Mouse (Mus musculus): ENCODE measurements around the gene Spatc1l. TPM values are rescaled to one million over a fixed set of nuclear protein-coding genes. Genes with fewer than 3 reads are reported as not detected.

Spatc1l gene
- total RNA-seq, 2 experiments from 2014 or later: 0.32 TPM; not detected in 1

- no peak for DNase-seq (ENCODE audit: low spot score in 2 of 2)
Measured at GRCm38 (mm10) chr10:76590197-76590596, 28.1 kb downstream of the Spatc1l start.

- no peak for DNase-seq (ENCODE audit: low spot score in 2 of 2)
Measured at GRCm38 (mm10) chr10:76596338-76596737, 34.3 kb downstream of the Spatc1l start.

- DNase-seq (ENCODE audit: low spot score in 2 of 2): no peak
Measured at GRCm38 (mm10) chr10:76602690-76603089, 40.6 kb downstream of the Spatc1l start.

GRCm38 (mm10) chr10:76612473-76612872 is 50.4 kb downstream of the Spatc1l start:
- no peak for DNase-seq (ENCODE audit: low spot score in 2 of 2)

Other genes with a start within 250 kb of the Spatc1l start
- gene Dip2a, start 217.0 kb upstream of the Spatc1l start, total RNA-seq (2021): 10 to 100 TPM; 22.1 to 23.7 TPM
- 1 to 10 TPM in 1 of 2 experiments, not detected in 1; 3.5 TPM for gene AC141477.1, start 121.8 kb upstream of the Spatc1l start, total RNA-seq (2021)
- gene Pcnt, start 119.5 kb upstream of the Spatc1l start, total RNA-seq (2021): 10 to 100 TPM; 11.9 to 13.4 TPM
- gene 2610028H24Rik, start 113.2 kb upstream of the Spatc1l start, total RNA-seq (2021): not detected
- 10 to 100 TPM; 23.0 to 27.5 TPM for gene Mcm3ap, start 93.3 kb upstream of the Spatc1l start, total RNA-seq (2021)
- 1 to 10 TPM; 2.4 to 2.5 TPM for gene Ybey, start 93.2 kb upstream of the Spatc1l start, total RNA-seq (2021)
- 10 to 100 TPM; 45.1 to 73.1 TPM for gene Lss, start 30.7 kb upstream of the Spatc1l start, total RNA-seq (2021)
- not detected for gene Ftcd, start 13.4 kb downstream of the Spatc1l start, total RNA-seq (2021)
- gene Col6a2, start 61.4 kb downstream of the Spatc1l start, total RNA-seq (2021): 10 to 100 TPM; 20.4 to 44.9 TPM
- 100 to 1,000 TPM; 125 to 158 TPM for gene Col6a1, start 163.9 kb downstream of the Spatc1l start, total RNA-seq (2021)